Mouse (Mus musculus): ENCODE data around the gene Man2a1. TPM values are rescaled to one million over a fixed set of nuclear protein-coding genes. Genes with fewer than 3 reads are reported as not detected.

The Man2a1 gene
- polyA plus RNA-seq, 1 experiment = 28.4 TPM

- H3K27me3 ChIP-seq (ENCODE audit: control insufficient read depth, insufficient read depth, low read length) = no peaks in the 10 kb centered on the region
- no peak overlapping the region for H3K4me3 ChIP-seq (ENCODE audit: control insufficient read depth, low read depth, low read length)
- no peaks in the 10 kb centered on the region for H3K36me3 ChIP-seq (ENCODE audit: control insufficient read depth, insufficient read depth, low read length)
- TF ChIP-seq POLR2A (IDR thresholded peaks at IDR 0.05; ENCODE audit: control insufficient read depth, low read depth, low read length) (no peak), CTCF (IDR thresholded peaks at IDR 0.05; ENCODE audit: control insufficient read depth, insufficient read depth, insufficient replicate concordance, low read depth, low read length) (no peak)
- H3K4me1 ChIP-seq (ENCODE audit: control insufficient read depth, insufficient read depth, low read length) = no peaks in the 10 kb centered on the region
- no peak overlapping the region for H3K27ac ChIP-seq (ENCODE audit: control insufficient read depth, insufficient read depth, low read depth, low read length)
Observed at GRCm38 (mm10) chr17:64788301-64788700, 187.8 kb downstream of the Man2a1 start.

GRCm38 (mm10) chr17:64789175-64789574, 188.6 kb downstream of the Man2a1 start:
- TF ChIP-seq CTCF (IDR thresholded peaks at IDR 0.05; ENCODE audit: control insufficient read depth, insufficient read depth, insufficient replicate concordance, low read depth, low read length) (no peak), POLR2A (IDR thresholded peaks at IDR 0.05; ENCODE audit: control insufficient read depth, low read depth, low read length) (no peak)
- Histone ChIP-seq H3K27ac (ENCODE audit: control insufficient read depth, insufficient read depth, low read depth, low read length) (no peak overlapping the region), H3K4me1 (ENCODE audit: control insufficient read depth, insufficient read depth, low read length) (no peaks in the 10 kb centered on the region), H3K4me3 (ENCODE audit: control insufficient read depth, low read depth, low read length) (no peak overlapping the region), H3K27me3 (ENCODE audit: control insufficient read depth, insufficient read depth, low read length) (no peaks in the 10 kb centered on the region), H3K36me3 (ENCODE audit: control insufficient read depth, insufficient read depth, low read length) (no peaks in the 10 kb centered on the region)

- Histone ChIP-seq H3K27me3 (ENCODE audit: control insufficient read depth, insufficient read depth, low read length) (no peaks in the 10 kb centered on the region), H3K4me3 (ENCODE audit: control insufficient read depth, low read depth, low read length) (no peak overlapping the region), H3K36me3 (ENCODE audit: control insufficient read depth, insufficient read depth, low read length) (no peaks in the 10 kb centered on the region), H3K4me1 (ENCODE audit: control insufficient read depth, insufficient read depth, low read length) (no peaks in the 10 kb centered on the region), H3K27ac (ENCODE audit: control insufficient read depth, insufficient read depth, low read depth, low read length) (no peak overlapping the region)
- no peak for TF ChIP-seq POLR2A (IDR thresholded peaks at IDR 0.05; ENCODE audit: control insufficient read depth, low read depth, low read length)
- no peak for TF ChIP-seq CTCF (IDR thresholded peaks at IDR 0.05; ENCODE audit: control insufficient read depth, insufficient read depth, insufficient replicate concordance, low read depth, low read length)
Observed at GRCm38 (mm10) chr17:64792076-64792475, 191.5 kb downstream of the Man2a1 start.

- H3K36me3 ChIP-seq (ENCODE audit: control insufficient read depth, insufficient read depth, low read length) = no peaks in the 10 kb centered on the region
- no peak overlapping the region for H3K4me3 ChIP-seq (ENCODE audit: control insufficient read depth, low read depth, low read length)
- TF ChIP-seq POLR2A (IDR thresholded peaks at IDR 0.05; ENCODE audit: control insufficient read depth, low read depth, low read length) = no peak
- no peak for TF ChIP-seq CTCF (IDR thresholded peaks at IDR 0.05; ENCODE audit: control insufficient read depth, insufficient read depth, insufficient replicate concordance, low read depth, low read length)
- no peak overlapping the region for H3K27ac ChIP-seq (ENCODE audit: control insufficient read depth, insufficient read depth, low read depth, low read length)
- no peaks in the 10 kb centered on the region for H3K27me3 ChIP-seq (ENCODE audit: control insufficient read depth, insufficient read depth, low read length)
- H3K4me1 ChIP-seq (ENCODE audit: control insufficient read depth, insufficient read depth, low read length) = no peaks in the 10 kb centered on the region
Observed at GRCm38 (mm10) chr17:64792623-64793022, 192.1 kb downstream of the Man2a1 start.

GRCm38 (mm10) chr17:64802168-64802955, 201.8 kb downstream of the Man2a1 start:
- H3K4me1 ChIP-seq (ENCODE audit: control insufficient read depth, insufficient read depth, low read length) = no peaks in the 10 kb centered on the region
- H3K4me3 ChIP-seq (ENCODE audit: control insufficient read depth, low read depth, low read length) = no peak overlapping the region
- TF ChIP-seq POLR2A (IDR thresholded peaks at IDR 0.05; ENCODE audit: control insufficient read depth, low read depth, low read length) (no peak), CTCF (IDR thresholded peaks at IDR 0.05; ENCODE audit: control insufficient read depth, insufficient read depth, insufficient replicate concordance, low read depth, low read length) (no peak)
- H3K27ac ChIP-seq (ENCODE audit: control insufficient read depth, insufficient read depth, low read depth, low read length) = no peak overlapping the region
- no peaks in the 10 kb centered on the region for H3K36me3 ChIP-seq (ENCODE audit: control insufficient read depth, insufficient read depth, low read length)
- no peaks in the 10 kb centered on the region for H3K27me3 ChIP-seq (ENCODE audit: control insufficient read depth, insufficient read depth, low read length)

GRCm38 (mm10) chr17:64802956-64803275, 202.4 kb downstream of the Man2a1 start:
- no peaks in the 10 kb centered on the region for H3K36me3 ChIP-seq (ENCODE audit: control insufficient read depth, insufficient read depth, low read length)
- H3K27ac ChIP-seq (ENCODE audit: control insufficient read depth, insufficient read depth, low read depth, low read length) = no peak overlapping the region
- no peak overlapping the region for H3K4me3 ChIP-seq (ENCODE audit: control insufficient read depth, low read depth, low read length)
- no peaks in the 10 kb centered on the region for H3K4me1 ChIP-seq (ENCODE audit: control insufficient read depth, insufficient read depth, low read length)
- TF ChIP-seq POLR2A (IDR thresholded peaks at IDR 0.05; ENCODE audit: control insufficient read depth, low read depth, low read length) = no peak
- no peaks in the 10 kb centered on the region for H3K27me3 ChIP-seq (ENCODE audit: control insufficient read depth, insufficient read depth, low read length)

Other genes with a start within 250 kb of the Man2a1 start
- 0.20 and 0.52 TPM in 2 replicates for gene 4930583I09Rik, start 235.3 kb downstream of the Man2a1 start, polyA plus RNA-seq (2012; rRNA removed)

All from testis, adult 2 months (tissue).